Mouse (Mus musculus) mesoderm, embryonic 11.5 days (tissue): Measurements from ENCODE around the gene Ctse.
"Not testable (repeated sequence)": the region's sequence is repeated elsewhere in the genome, so short reads cannot be mapped to it uniquely, and the experiment has no call there.

Source experiments
- DNase-seq: peaks from one replicate; pipeline ENCODE4 v3.0.0-alpha.2; 2012; ENCODE audit warnings: low read depth, low spot score

Ctse gene

GRCm38 (mm10) chr1:131637791-131638540 lies at the start of gene Ctse:
TSS of gene Ctse (plus strand) at chr1:131638306.
- no peak for DNase-seq

DNA sequence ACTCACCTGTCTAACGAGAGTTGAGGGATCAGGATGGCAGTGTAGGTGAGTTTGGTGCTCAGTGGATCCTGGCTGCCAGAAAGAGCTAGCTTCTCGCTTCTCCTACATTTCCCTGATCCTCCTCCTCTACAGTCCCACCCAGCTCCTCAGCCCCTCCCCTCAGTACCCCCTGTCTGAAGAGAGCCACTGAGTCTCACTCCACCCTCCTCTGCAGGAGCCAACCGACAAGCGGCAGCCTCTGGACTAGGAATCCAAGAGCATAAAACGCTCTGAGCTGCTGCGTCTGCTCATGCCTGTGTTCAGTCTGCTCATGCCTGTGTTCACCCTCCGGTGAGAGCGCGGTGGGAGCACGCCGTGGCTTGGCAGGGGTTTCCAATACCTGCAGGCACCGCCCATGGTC lies 39.2 kb upstream of the Ctse start, which contains the start of gene Avpr1b:
Avpr1b (plus strand) TSS at position 335 of the 400 bp plus-strand sequence.
- DNase-seq = peak; percentile 21

GRCm38 (mm10) chr1:131600314-131600713 lies 37.8 kb upstream of the Ctse start:
- no peak for DNase-seq

- DNase-seq = no peak
Measured at GRCm38 (mm10) chr1:131606719-131607118, 31.4 kb upstream of the Ctse start.

DNA sequence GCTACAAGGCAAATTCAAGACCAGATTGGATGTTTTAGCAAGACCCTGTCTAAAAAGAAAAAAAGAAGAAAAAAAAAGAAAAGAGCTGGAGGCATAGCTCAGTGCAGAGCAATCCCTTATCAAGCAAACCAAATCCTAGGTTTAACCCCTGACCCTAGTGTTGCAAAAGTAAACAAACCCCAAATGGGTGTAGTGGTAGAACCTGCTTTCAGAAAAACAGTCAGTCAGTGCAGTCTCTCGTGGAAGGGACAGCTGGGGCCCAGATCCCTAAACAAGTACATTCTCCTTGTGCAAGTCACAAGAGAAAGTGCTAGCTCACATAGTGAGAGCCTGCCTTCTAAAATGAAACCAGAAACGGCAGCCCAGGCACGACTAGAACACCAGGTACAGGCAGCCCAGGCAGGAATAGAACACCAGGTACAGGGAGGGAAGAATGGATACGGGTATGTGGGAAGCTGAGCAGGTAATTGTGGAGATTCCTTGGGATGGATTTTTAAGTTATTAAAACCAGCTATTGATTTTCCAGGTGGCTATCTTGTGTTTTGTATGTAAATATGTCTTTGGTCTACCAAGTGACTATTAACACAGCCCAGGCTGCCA lies 25.4 kb upstream of the Ctse start:
- DNase-seq = no peak

DNA sequence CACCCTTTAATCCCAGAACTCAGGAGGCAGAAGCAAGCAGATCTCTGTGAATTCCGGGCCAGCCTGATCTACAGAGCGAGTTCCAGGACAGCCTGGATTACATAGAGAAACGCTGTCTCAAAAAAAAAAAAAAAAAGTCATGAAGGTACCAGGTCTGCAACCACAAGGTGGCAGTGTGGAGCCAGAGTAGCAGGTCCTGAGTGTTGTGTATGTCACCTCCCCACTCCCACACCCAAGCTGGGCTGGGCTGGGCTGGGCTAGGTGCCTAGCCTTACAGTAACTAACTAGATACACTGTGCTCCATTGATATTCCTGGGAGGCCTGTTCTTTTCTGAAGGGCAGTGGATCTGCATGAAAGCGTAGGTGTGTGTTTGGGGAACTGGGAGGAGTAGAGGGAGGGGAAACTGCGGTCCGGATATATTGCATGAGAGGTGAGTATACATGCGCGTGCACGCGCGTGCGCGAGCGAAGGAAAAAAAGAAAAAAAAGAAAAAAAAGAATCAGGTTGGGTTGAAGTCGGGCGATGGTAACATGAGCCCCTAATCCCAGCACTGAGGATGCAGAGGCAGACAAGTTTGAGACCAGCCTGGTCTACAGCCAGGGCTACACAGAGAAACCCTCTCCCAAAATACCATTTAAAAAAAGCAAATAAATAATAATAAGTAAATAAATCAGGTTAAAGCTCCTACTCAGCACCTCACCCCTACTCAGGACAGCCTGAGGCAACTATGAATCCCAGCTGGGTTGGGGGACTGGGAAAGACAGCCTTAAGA lies 24.6 kb upstream of the Ctse start:
- DNase-seq = peak; percentile 85

- DNase-seq = no peak
Measured at GRCm38 (mm10) chr1:131614641-131615040, 23.5 kb upstream of the Ctse start.

DNA sequence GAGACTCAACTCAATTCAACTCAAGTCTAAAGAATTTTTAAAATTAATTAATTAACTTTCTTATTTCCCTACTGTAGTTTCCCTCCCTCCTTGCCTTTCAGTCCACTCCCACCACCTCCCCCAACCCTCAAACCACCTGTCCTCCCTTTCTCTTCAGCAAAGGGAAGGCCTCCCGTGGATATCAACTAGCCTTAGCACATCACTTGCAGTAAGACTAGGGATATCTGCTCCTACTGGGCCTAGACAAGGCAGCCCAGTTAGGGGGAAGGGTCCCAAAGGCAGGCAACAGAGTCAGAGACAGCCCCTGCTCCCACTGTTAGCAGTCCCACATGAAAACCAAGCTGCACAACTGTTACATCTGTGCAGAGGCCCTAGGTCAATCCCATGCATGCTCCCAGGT lies 22.0 kb upstream of the Ctse start:
- DNase-seq = no peak

GRCm38 (mm10) chr1:131616546-131617220 lies 21.4 kb upstream of the Ctse start:
- DNase-seq = no peak

DNA sequence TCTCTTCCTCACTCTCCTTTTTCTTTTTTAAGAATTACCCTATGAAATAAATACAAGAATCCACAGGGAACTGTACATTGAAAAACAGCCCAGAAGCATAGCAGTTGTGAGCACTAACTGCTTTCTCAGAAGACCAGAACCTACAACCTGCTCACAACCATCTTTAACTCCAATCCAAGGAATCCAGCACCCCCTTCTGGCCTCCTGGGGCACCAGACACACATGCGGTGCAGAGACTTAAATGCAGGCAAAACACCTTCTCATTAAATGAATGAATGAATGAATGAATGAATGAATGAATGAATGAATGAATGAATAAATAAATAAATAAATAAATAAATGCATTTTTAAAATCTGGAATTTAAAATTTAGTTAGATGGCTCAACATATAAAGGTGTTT lies 19.5 kb upstream of the Ctse start:
- DNase-seq = no peak

DNA sequence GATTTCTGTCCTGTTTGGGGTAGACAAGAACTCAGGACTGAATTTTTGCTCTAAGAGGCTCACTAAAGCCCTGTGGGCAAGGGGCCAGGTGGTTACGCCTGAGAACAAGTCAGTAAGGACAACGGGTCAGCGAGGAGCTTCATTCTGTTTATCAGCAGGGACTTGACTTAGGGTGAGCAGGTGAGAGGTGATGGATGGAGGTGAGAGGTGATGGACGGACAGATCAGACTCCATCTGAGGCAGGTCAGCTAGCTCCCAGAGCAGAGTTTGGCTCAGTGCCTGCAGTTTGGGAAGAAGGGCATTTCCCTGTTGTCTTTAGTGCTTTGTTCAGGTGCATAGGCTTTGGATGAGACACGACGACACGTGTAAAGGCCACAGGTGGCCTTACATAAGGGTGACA lies 18.8 kb upstream of the Ctse start:
- no peak for DNase-seq

DNA sequence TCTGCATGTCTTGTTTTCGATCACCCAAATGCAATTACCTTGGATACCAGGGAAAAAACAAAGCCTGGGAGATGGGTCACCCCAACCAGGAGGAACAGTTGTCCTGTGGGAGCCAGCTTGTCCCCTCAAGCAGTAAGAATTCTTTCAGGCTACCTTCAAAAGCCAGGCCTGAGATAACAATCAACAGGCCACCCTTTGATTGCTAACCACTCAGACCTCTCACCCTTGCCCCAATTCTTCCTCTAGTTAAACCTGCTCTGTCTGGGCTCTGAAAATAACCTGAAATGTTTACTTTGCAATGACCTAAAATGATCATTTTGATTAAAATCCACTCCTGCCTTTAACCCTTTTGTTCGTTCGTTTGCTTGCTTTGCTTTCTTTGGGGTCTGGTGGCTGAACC lies 14.5 kb upstream of the Ctse start:
- no peak for DNase-seq

DNA sequence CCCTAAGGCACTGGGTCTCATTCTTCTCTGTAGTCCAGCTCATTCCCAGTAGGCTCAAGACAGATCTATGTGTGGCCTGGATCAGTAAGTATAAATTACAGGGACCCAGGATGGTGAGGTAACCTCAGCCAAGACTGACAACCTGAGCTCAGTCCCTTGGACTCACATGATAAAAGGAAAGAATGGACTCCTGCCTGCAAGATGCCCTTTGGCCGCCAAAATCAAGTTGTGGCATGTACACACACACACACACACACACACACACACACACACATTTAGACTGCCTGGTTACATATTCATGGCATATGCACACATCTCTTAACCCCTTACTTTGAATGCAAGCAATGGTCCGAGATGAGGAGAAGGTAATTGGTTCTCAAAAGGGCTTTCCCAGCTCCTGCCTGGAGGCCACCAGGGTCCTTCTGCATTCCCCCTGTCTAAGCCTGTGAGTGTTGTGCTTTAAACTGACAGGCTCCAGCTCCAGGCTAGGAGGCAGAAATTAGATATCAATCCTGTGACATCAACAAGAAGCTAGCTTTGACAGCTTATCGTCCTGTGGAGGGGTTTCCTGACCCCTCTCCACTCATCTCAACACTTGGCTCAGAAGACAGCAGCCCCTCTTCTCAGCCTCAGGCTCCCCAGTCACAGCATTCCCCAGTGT lies 13.8 kb upstream of the Ctse start:
- DNase-seq = no peak

DNA sequence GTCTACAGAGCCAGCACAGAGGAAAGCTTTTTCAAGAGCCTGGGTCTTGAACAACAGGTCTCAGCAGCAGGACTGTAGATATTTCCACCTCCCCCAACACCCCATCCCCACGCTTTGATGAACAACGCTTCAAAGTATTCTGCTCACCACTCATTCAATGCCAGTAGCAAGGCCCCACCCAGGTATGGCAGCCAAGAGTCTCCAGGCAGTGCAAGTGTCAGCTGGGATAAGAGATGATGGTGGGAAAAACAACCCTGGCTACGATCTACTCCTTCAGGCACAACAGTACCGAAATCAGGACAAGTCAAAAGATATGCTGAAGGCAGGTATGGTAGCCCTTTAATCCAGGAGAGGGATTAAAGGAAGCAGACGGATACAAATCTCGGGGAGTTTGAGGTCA lies 11.9 kb upstream of the Ctse start:
- DNase-seq = no peak

DNA sequence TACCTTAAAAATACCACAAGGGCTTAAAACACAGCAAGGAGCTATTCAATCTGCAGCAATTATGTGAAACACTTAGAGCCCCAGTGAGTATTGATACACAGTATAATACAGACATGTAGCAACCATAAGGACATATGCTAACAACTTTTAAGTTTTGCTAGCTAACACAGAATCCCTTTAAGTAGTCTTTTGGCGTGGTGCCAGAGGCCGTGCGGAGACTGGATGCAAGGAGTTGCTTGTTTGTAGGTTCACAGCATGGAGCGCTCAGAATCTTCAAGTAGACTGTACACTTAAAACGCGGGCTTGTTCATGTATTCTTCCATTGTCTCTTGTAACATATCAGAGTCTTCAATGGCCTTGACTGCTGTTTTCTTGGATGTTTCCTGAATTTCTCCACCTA lies 5.9 kb upstream of the Ctse start:
- DNase-seq = not testable (repeated sequence)

GRCm38 (mm10) chr1:131634495-131634894 lies 3.6 kb upstream of the Ctse start:
- DNase-seq = no peak

- DNase-seq = no peak
Measured at GRCm38 (mm10) chr1:131638541-131639421, 675 bp downstream of the Ctse start.

GRCm38 (mm10) chr1:131640062-131640461 lies 2.0 kb downstream of the Ctse start:
- DNase-seq = no peak

- DNase-seq = no peak
Measured at GRCm38 (mm10) chr1:131641565-131641964, 3.5 kb downstream of the Ctse start.

- DNase-seq = no peak
Measured at GRCm38 (mm10) chr1:131642251-131642650, 4.1 kb downstream of the Ctse start.
